Mouse (Mus musculus): ENCODE data around the gene 9130019O22Rik. TPM values are rescaled to one million over a fixed set of nuclear protein-coding genes. Genes with fewer than 3 reads are reported as not detected.

9130019O22Rik gene
- polyA plus RNA-seq, 1 experiment from 2014 or later = 2.4 TPM

Other genes with a start within 250 kb of the 9130019O22Rik start
- gene Spn, start 249.3 kb downstream of the 9130019O22Rik start, polyA plus RNA-seq (2016; fragmentation: Nextera tagmentation; extraction: Ambion mirVana) = 7.3 and 7.4 TPM in 2 replicates
- gene Cd2bp2, start 191.1 kb downstream of the 9130019O22Rik start, polyA plus RNA-seq (2016; fragmentation: Nextera tagmentation; extraction: Ambion mirVana) = 35.0 and 36.0 TPM in 2 replicates
- gene Tbc1d10b, start 178.7 kb downstream of the 9130019O22Rik start, polyA plus RNA-seq (2016; fragmentation: Nextera tagmentation; extraction: Ambion mirVana) = 26.7 and 30.9 TPM in 2 replicates
- 37.6 and 41.4 TPM in 2 replicates for gene Mylpf, start 178.3 kb downstream of the 9130019O22Rik start, polyA plus RNA-seq (2016; fragmentation: Nextera tagmentation; extraction: Ambion mirVana)
- gene Zfp553, start 154.1 kb downstream of the 9130019O22Rik start, polyA plus RNA-seq (2016; fragmentation: Nextera tagmentation; extraction: Ambion mirVana) = 13.7 and 14.2 TPM in 2 replicates
- gene Sept1, start 154.0 kb downstream of the 9130019O22Rik start, polyA plus RNA-seq (2016; fragmentation: Nextera tagmentation; extraction: Ambion mirVana) = 10.6 and 13.6 TPM in 2 replicates
- 30.0 and 31.6 TPM in 2 replicates for gene Zfp771, start 142.9 kb downstream of the 9130019O22Rik start, polyA plus RNA-seq (2016; fragmentation: Nextera tagmentation; extraction: Ambion mirVana)
- gene Dctpp1, start 126.5 kb downstream of the 9130019O22Rik start, polyA plus RNA-seq (2016; fragmentation: Nextera tagmentation; extraction: Ambion mirVana) = 163 and 167 TPM in 2 replicates
- 170 and 172 TPM in 2 replicates for gene Sephs2, start 113.1 kb downstream of the 9130019O22Rik start, polyA plus RNA-seq (2016; fragmentation: Nextera tagmentation; extraction: Ambion mirVana)
- gene Itgal, start 90.9 kb downstream of the 9130019O22Rik start, polyA plus RNA-seq (2016; fragmentation: Nextera tagmentation; extraction: Ambion mirVana) = 6.0 and 6.3 TPM in 2 replicates
- 4.8 and 5.2 TPM in 2 replicates for gene Zfp768, start 41.6 kb downstream of the 9130019O22Rik start, polyA plus RNA-seq (2016; fragmentation: Nextera tagmentation; extraction: Ambion mirVana)
- 3.9 and 4.1 TPM in 2 replicates for gene Zfp747, start 11.1 kb downstream of the 9130019O22Rik start, polyA plus RNA-seq (2016; fragmentation: Nextera tagmentation; extraction: Ambion mirVana)
- gene E430018J23Rik, start 6.5 kb upstream of the 9130019O22Rik start, polyA plus RNA-seq (2016; fragmentation: Nextera tagmentation; extraction: Ambion mirVana) = 1.7 and 1.8 TPM in 2 replicates
- gene Zfp764, start 19.7 kb upstream of the 9130019O22Rik start, polyA plus RNA-seq (2016; fragmentation: Nextera tagmentation; extraction: Ambion mirVana) = 2.4 and 2.5 TPM in 2 replicates
- gene Zfp688, start 34.9 kb upstream of the 9130019O22Rik start, polyA plus RNA-seq (2016; fragmentation: Nextera tagmentation; extraction: Ambion mirVana) = 11.0 and 11.6 TPM in 2 replicates
- 3.1 and 3.3 TPM in 2 replicates for gene Zfp689, start 62.0 kb upstream of the 9130019O22Rik start, polyA plus RNA-seq (2016; fragmentation: Nextera tagmentation; extraction: Ambion mirVana)
- gene Prr14, start 72.4 kb upstream of the 9130019O22Rik start, polyA plus RNA-seq (2016; fragmentation: Nextera tagmentation; extraction: Ambion mirVana) = 29.6 and 31.0 TPM in 2 replicates
- 6.9 and 8.1 TPM in 2 replicates for gene Fbrs, start 92.0 kb upstream of the 9130019O22Rik start, polyA plus RNA-seq (2016; fragmentation: Nextera tagmentation; extraction: Ambion mirVana)
- 38.2 and 38.8 TPM in 2 replicates for gene Srcap, start 124.8 kb upstream of the 9130019O22Rik start, polyA plus RNA-seq (2016; fragmentation: Nextera tagmentation; extraction: Ambion mirVana)
- 7.9 and 8.8 TPM in 2 replicates for gene Gm42715, start 132.4 kb upstream of the 9130019O22Rik start, polyA plus RNA-seq (2016; fragmentation: Nextera tagmentation; extraction: Ambion mirVana)
- 1.7 and 2.9 TPM in 2 replicates for gene Tmem265, start 174.2 kb upstream of the 9130019O22Rik start, polyA plus RNA-seq (2016; fragmentation: Nextera tagmentation; extraction: Ambion mirVana)
- gene Phkg2, start 186.2 kb upstream of the 9130019O22Rik start, polyA plus RNA-seq (2016; fragmentation: Nextera tagmentation; extraction: Ambion mirVana) = 23.1 and 26.7 TPM in 2 replicates
- gene Ccdc189, start 201.4 kb upstream of the 9130019O22Rik start, polyA plus RNA-seq (2016; fragmentation: Nextera tagmentation; extraction: Ambion mirVana) = 7.9 and 8.8 TPM in 2 replicates
- gene Rnf40, start 201.6 kb upstream of the 9130019O22Rik start, polyA plus RNA-seq (2016; fragmentation: Nextera tagmentation; extraction: Ambion mirVana) = 36.3 and 36.9 TPM in 2 replicates
- 3.3 and 3.8 TPM in 2 replicates for gene Zfp629, start 228.6 kb upstream of the 9130019O22Rik start, polyA plus RNA-seq (2016; fragmentation: Nextera tagmentation; extraction: Ambion mirVana)

Data from liver, embryonic 12.5 days (tissue).